Mouse (Mus musculus) ES-E14 (cell line): ENCODE results near the gene Mocs3. TPM values are rescaled to one million over a fixed set of nuclear protein-coding genes. Genes with fewer than 3 reads are reported as not detected.
A peak's percentile ranks its signal among the peaks of the same experiment; 100 is the strongest.

Source experiments
- DNase-seq: peaks from one replicate; pipeline ENCODE4 v3.0.0-alpha.2; 2013; ENCODE audit warnings: low read depth, low spot score
- H3K27ac ChIP-seq: 2 replicates; pipeline ENCODE4 v1.5.1; 2012; ENCODE audit warnings: low read depth, mild to moderate bottlenecking, low read length, moderate library complexity, mixed read lengths; ENCODE audit not compliant: poor library complexity, insufficient read depth, severe bottlenecking
- H3K36me3 ChIP-seq: 2 replicates; pipeline ENCODE4 v1.6.1; 2012; ENCODE audit warnings: mild to moderate bottlenecking, low read length, moderate library complexity, mixed read lengths; ENCODE audit not compliant: control insufficient read depth, poor library complexity, insufficient read depth, severe bottlenecking
- H3K4me1 ChIP-seq, 2 experiments: fragments of 150-350 bp in 1 of 2; sonication (generic) in 1 of 2; 2 replicates each; pipeline ENCODE4 v1.6.1; 2012; ENCODE audit warnings: low read length in 2 of 2, mild to moderate bottlenecking in 1 of 2, mixed read lengths in 1 of 2; ENCODE audit not compliant: control insufficient read depth in 2 of 2, insufficient read depth in 2 of 2, poor library complexity in 1 of 2
- H3K4me3 ChIP-seq, 2 experiments: fragments of 150-350 bp in 1 of 2; sonication (generic) in 1 of 2; 2 replicates each; pipeline ENCODE4 v1.5.1; 2012; ENCODE audit warnings: low read length in 2 of 2, low read depth in 1 of 2, mild to moderate bottlenecking in 1 of 2, mixed read lengths in 1 of 2; ENCODE audit not compliant: insufficient read depth in 1 of 2, poor library complexity in 1 of 2, severe bottlenecking in 1 of 2
- H3K9ac ChIP-seq: 2 replicates; pipeline ENCODE4 v1.6.1; 2012; ENCODE audit warnings: low read depth, mild to moderate bottlenecking, low read length, mixed read lengths; ENCODE audit not compliant: poor library complexity, insufficient read depth, severe bottlenecking
- H3K9me3 ChIP-seq: fragments of 150-350 bp; sonication (generic); 2 replicates; pipeline ENCODE4 v1.6.1; 2012; ENCODE audit warnings: low read depth, mild to moderate bottlenecking, low read length; ENCODE audit not compliant: control insufficient read depth, insufficient read depth
- CHD2 ChIP-seq: IDR thresholded peaks from 2 replicates; pipeline ENCODE4 v1.6.1; 2014; ENCODE audit warnings: mild to moderate bottlenecking, low read depth, low read length, inconsistent platforms
- HCFC1 ChIP-seq: IDR thresholded peaks from 2 replicates; pipeline ENCODE4 v1.6.1; 2012; ENCODE audit warnings: low read length, inconsistent platforms, borderline replicate concordance; ENCODE audit not compliant: insufficient read depth
- MAFK ChIP-seq: IDR thresholded peaks from 2 replicates; pipeline ENCODE4 v1.6.1; 2014; ENCODE audit warnings: mild to moderate bottlenecking, low read depth, low read length, inconsistent platforms; ENCODE audit not compliant: insufficient read depth
- ZC3H11A ChIP-seq: IDR thresholded peaks from 2 replicates; pipeline ENCODE4 v1.6.1; 2012; ENCODE audit warnings: low read depth, mild to moderate bottlenecking, inconsistent platforms, low read length, borderline replicate concordance
- ZNF384 ChIP-seq: IDR thresholded peaks from 2 replicates; pipeline ENCODE4 v1.6.1; 2012; ENCODE audit warnings: low read depth, low read length, inconsistent platforms
- in situ Hi-C, 2 experiments: fragments of 600-800 bp; cut with MboI; formaldehyde crosslinking; loops; one replicate each; pipeline ENCODE4 v1.15.1; 2025; ENCODE audit warnings: low sequenced_read_pairs in 2 of 2, inconsistent platforms in 1 of 2; ENCODE audit not compliant: unreplicated experiment in 2 of 2
- total RNA-seq: library from RNA; depleted of rRNA; stranded (reverse); fragments of 300-350 nt; gene quantifications from 2 replicates; pipeline ENCODE4 v1.2.3, GENCODE M21; 2012

Gene Mocs3
- total RNA-seq, 1 experiment: 10.7 TPM

DNA sequence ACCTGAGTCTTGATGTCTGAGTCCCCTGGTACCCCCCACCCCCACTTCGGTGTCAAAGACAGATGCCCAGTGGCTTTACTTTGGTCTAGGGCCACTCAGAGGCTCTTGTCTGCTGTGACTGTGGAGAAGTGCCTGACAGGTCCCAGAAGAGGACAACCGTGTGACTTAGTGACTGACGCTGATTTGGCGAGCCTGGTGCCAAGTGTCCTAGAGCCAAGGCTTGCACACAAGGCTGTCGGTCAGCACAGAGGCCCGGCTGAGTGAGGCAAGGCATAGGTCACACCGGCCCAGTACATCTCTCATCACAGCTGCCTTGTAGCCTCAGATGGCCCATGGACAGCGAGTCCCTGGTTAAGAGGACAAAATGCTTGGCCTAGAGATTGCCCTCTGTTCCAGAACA lies 28.6 kb downstream of the Mocs3 start:
- no peak for TF ChIP-seq CHD2
- no peak for TF ChIP-seq HCFC1
- TF ChIP-seq MAFK: no peak
- no peak for TF ChIP-seq ZNF384
- no peak for TF ChIP-seq ZC3H11A
- no peak overlapping the region for H3K27ac ChIP-seq
- no peaks in the 10 kb centered on the region for H3K9me3 ChIP-seq
- no peaks in the 10 kb centered on the region for H3K36me3 ChIP-seq
- peaks cover 0 to 13% of the 10 kb centered on the region in 2 experiments; a peak in 2 of 4 replicates for H3K4me1 ChIP-seq
- in situ Hi-C loops: loop anchor here in 1 of 2 experiments (10.0 to 25.0 kb wide), 3 partner anchors 186 to 628 kb away; no protein-coding TSS in a partner anchor
- no peak overlapping the region for H3K9ac ChIP-seq
- no peak for DNase-seq
- no peak overlapping the region for H3K4me3 ChIP-seq

DNA sequence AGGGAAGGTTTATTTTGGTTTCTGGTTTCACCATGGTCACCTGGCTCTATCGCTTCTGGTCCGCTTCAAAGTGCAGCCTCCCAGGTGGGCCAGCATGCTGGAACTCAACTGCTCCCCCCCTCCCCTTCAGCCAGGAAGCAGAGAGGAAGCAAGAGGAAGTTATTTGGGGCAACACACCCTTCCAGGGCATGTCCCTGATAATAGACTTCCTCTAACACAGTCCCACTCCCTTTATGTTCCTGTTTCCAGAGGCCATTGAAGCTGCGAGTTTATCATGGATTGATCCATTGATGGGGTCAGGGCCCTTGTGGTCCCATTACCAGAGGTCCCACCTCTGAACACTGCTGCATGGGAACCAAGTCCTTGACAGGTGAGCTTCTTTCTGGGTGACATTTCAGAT lies 29.7 kb downstream of the Mocs3 start:
- no peak overlapping the region for H3K4me3 ChIP-seq
- H3K27ac ChIP-seq: no peak overlapping the region
- no peaks in the 10 kb centered on the region for H3K9me3 ChIP-seq
- H3K4me1 ChIP-seq: peaks cover 0 to 12% of the 10 kb centered on the region in 2 experiments; a peak in 2 of 4 replicates
- H3K36me3 ChIP-seq: no peaks in the 10 kb centered on the region
- TF ChIP-seq ZNF384 (no peak), CHD2 (no peak), HCFC1 (no peak), ZC3H11A (no peak), MAFK (no peak)
- no peak overlapping the region for H3K9ac ChIP-seq
- no peak for DNase-seq
- in situ Hi-C loops: loop anchor here in 1 of 2 experiments (25.0 kb wide), 2 partner anchors 377 to 627 kb away; no protein-coding TSS in a partner anchor

DNA sequence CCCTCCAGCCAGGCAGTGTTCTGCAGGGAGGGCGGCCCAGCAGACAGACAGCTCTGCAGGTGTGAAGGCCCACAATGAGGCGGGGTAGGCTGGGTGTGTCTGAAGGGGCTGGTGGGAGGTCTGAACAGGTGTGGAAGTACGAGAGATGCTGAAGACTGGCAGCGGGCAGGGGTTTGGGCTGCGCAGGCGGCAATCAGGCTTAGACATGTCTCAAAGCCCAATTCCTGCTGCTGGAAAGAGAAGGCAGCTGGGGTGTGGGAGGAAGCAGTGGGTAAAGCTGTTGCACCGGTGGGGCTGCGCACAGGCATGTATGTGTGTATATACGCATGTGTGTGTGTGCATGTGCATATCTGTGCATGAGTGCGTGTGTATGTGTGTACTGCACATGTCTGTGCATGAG lies 30.5 kb downstream of the Mocs3 start:
- no peak for TF ChIP-seq CHD2

DNA sequence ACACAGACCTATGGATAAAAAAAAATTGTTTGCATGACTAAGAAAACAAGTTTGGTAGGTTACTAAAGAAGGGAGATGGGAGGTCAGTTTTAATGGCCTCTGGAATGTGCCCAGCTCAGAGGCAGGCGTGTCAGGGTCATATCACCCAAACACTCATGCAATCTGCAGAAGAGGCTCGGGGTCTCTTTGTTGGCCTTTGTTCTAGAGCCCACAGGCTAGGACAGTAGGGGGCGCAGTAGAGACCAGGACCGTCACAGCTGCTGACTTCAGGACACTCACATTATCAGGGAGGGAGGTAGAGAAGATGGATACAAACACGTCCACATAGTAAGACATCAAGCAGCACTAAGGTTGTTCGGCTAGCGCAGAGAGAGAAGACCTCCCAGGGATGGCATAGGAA lies 37.6 kb downstream of the Mocs3 start:
- no peak overlapping the region for H3K27ac ChIP-seq
- peak overlapping the region; percentile 50 to 53; a peak in 3 of 4 replicates for H3K4me3 ChIP-seq
- no peak overlapping the region for H3K9ac ChIP-seq
- peaks cover 0 to 4% of the 10 kb centered on the region in 2 experiments; a peak in 2 of 4 replicates for H3K4me1 ChIP-seq
- in situ Hi-C loops: loop anchor here in 1 of 2 experiments (25.0 kb wide), 2 partner anchors 369 to 619 kb away; no protein-coding TSS in a partner anchor
- H3K36me3 ChIP-seq: no peaks in the 10 kb centered on the region
- DNase-seq: peak; percentile 79
- TF ChIP-seq ZNF384 (no peak), CHD2 (no peak), HCFC1 (no peak), ZC3H11A (no peak), MAFK (no peak)
- H3K9me3 ChIP-seq: no peaks in the 10 kb centered on the region

More for the DNA sequence above, 30.5 kb downstream of the Mocs3 start:
- Histone ChIP-seq H3K9me3 (no peaks in the 10 kb centered on the region), H3K4me1 (peaks cover 0 to 12% of the 10 kb centered on the region in 2 experiments; a peak in 2 of 4 replicates), H3K4me3 (no peak overlapping the region), H3K9ac (no peak overlapping the region), H3K36me3 (no peaks in the 10 kb centered on the region), H3K27ac (no peak overlapping the region)
- DNase-seq: no peak
- in situ Hi-C loops: loop anchor here in 1 of 2 experiments (25.0 kb wide), 2 partner anchors 376 to 626 kb away; no protein-coding TSS in a partner anchor

DNA sequence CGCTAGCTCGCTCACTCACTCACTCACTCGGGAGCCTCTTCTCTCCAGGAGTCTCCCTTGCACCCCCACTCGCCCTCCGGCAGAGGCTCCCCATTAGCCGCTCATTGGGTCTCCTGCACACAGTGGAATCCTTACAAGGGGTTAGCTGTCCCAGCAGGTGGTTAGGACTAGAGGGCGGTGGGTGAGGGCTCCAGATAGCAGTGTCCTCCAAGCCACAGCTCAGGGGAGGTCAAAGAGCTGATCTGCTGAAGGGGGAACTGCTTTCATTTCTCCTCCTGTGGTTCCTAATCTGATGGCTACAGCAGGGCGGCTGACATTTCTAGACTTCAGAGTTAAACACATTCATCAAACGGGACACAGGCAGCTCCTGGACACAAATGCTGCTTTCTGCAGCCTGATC lies 43.0 kb downstream of the Mocs3 start:
- H3K9ac ChIP-seq: no peak overlapping the region
- no peak overlapping the region for H3K27ac ChIP-seq
- in situ Hi-C loops: loop anchor here in 1 of 2 experiments (25.0 kb wide), 2 partner anchors 364 to 614 kb away; no protein-coding TSS in a partner anchor
- TF ChIP-seq ZC3H11A (no peak), ZNF384 (no peak), CHD2 (no peak), MAFK (no peak), HCFC1 (no peak)
- H3K36me3 ChIP-seq: no peaks in the 10 kb centered on the region
- H3K4me1 ChIP-seq: peaks cover 0 to under 1% of the 10 kb centered on the region in 2 experiments; a peak in 1 of 4 replicates
- no peaks in the 10 kb centered on the region for H3K9me3 ChIP-seq
- DNase-seq: no peak
- no peak overlapping the region for H3K4me3 ChIP-seq
